Mouse (Mus musculus) embryo, embryonic 10 days (tissue): ENCODE data around the gene Nfe2.
"Not testable (repeated sequence)": the region's sequence is repeated elsewhere in the genome, so short reads cannot be mapped to it uniquely, and the experiment has no call there.

Experiments used
- DNase-seq: peaks from one replicate; pipeline ENCODE4 v3.0.0-alpha.2; 2015; ENCODE audit warnings: low spot score

Nfe2 gene

DNA sequence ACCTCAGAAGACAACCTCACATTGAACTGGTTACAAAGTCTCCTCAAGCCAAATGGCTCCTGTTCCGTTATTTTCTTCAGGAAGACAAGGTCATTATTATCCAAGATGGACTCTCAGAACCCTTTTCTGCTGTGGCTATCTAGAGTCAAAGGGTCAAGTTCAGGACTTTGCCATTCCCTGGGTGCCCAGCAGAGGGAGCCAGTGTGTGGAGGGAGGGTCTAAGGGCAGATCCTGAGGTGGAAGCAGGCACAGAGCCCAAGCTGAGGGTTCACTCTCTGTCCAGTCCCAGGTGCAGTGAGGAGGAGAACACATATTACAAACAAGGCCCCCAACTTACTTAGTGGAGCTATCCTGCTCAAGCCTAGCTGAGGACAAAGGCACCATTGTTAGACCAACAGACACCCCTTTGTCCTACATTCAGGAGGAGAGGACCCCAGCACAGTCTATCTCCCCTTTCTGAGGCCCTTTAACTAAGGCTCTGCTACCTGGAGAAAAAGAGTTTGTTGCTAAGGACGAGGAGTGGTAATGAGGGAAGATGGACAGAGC is 7.9 kb downstream of the Nfe2 start:
- DNase-seq, result peak; percentile 79

DNA sequence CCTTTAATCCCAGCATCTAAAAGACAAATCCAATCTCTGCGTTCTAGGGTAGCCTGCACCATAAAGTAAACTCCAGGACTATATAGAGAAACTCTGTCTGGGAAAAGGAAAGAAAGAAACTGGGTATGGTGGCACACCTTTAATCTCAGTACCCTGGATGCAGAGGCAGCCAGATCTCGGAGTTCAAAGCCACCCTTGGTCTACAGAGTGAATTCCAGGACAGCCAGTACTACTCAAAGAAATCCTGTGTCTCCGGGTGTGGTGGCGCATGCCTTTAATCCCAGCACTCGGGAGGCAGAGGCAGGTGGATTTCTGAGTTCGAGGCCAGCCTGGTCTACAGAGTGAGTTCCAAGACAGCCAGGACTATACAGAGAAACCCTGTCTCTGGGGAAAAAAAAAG is 8.7 kb downstream of the Nfe2 start:
- DNase-seq, result not testable (repeated sequence)

DNA sequence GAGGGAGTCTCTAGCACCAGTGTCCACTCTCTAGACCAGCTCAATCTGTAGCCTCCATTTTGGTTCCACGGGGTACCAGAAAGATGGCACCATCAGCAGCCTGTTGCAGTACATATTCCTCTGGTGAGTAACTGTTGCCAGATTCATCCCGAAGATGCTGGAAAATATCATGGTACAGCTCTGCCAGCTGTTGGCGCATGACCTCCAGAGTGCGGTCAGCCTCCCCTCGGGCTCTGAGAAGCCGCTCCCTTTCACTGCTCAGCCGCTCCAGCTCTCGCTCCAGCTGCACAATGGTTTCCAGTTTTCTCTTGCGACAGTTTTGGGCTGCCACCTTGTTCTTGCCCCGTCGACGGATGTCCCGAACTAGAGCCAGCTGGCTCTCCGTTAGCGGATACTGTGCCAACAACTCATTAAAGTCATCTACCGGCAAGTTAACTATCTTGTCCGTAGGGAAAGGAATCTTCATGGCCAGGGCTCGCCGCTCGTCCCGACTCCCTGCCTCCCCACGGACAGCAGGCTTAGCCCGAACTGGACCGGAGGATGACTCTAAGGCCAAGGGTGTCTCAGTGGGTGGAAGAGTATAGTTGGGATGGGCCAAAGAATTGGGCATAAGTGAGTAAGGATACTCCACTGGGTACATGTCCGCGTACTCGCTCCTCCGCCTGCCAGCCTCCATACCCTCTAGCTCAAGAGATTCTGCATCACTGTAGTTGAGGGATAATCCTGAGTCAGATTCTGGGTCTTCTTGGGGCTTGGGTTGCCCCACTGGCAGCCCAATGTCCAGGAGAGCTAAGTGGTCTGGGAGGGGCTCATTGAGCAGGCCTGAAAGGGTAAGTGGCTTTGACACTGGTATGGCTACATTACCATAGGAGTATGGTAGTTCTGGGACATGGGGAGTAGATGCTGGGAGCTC is 9.5 kb downstream of the Nfe2 start:
- DNase-seq, result peak; percentile 37

DNA sequence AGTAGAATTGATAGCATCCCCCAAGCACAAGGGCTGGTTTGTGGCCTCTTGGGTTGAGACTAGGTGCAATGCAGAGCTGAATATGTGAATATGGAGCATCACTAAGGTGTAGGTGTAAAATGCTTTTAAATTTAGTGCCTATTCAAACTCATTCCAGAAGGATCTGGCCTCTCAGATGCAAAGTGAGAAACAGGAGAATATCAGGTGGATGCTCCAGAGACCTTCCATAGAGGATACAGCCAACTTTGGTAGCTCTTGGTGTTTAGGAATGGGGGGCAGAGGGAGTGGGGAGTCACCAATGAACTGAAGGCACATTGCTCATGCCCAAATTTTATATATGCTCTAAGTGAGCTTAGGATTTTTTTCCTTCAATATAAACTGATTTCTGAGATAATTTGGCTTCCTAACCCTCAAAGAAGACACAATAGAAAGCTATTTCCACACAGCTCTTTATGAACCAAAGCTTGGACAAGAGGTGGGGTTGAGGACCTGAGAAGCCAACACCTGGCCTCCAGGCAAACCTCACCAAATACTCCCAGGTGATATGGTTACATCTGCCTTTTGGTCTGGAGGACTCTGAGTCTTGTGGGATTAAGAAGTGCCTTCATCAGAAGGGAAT is 10.3 kb downstream of the Nfe2 start:
- DNase-seq, result no peak

DNA sequence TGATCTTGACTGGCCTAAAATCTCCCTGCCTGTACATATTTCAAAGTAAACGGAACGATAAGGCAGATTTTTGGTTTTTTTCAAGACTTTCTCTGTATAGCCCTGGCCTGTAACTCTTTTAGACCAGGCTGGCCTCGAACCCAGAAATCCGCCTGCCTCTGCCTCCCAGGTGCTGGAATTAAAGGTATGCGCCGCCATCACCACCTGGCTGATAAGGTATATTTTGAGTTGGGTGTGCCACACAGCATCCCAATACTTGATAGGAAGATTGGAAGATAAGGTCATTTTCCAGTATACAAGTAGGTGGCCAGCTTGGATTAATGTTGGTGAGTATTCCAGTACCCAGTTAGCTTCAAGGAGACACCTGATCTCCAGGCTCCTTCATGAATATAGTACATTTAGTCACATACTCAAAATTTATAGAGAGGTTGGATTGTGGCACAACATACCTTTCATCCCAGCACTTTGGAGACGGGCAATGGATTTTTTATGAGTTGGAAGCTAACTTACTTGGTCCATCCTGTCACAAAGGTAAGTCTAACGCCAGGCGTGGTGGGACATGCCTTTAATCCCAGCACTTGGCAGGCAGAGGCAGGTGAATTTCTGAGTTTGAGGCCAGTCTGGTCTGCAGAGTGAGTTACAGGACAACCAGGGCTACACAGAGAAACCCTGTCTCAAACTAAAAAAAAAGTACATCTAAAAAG is 11.0 kb downstream of the Nfe2 start:
- DNase-seq, result no peak

DNA sequence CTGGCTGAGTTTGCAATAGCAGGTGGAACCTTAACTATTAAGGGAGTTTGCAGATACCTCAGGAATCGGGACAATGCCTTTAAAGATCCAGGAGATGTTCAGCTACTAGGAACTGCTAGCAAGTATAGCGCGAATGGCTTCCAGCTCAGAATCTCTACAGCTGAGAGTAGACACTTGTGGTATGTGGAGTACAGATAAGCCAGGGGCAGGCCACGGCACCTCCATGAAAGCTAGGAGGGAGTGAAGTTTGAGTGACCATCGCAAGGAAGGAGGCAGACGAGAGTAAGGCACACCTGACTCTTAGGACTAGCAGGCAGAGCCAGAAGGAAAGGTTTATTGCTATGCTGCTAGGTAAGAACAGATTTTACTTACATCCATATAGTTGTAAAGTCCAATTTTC is 12.6 kb downstream of the Nfe2 start:
- DNase-seq, result no peak

DNA sequence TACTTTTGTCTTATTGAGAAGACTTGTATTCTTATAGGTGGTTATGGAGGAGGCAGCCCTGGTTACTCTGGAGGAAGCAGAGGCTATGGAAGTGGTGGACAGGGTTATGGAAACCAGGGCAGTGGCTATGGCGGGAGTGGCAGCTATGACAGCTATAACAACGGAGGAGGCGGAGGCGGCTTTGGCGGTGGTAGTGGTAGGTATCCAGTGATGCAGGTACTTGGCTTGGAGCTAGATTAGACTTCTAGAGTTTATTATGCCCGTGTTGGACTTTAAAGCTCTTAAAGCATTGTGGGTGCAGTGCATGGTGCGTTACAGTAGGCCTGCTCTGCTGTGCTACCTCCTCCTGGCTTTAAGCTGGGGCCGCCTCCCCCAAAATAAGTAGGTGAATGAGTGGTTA is 15.3 kb downstream of the Nfe2 start:
- no peak for DNase-seq

DNA sequence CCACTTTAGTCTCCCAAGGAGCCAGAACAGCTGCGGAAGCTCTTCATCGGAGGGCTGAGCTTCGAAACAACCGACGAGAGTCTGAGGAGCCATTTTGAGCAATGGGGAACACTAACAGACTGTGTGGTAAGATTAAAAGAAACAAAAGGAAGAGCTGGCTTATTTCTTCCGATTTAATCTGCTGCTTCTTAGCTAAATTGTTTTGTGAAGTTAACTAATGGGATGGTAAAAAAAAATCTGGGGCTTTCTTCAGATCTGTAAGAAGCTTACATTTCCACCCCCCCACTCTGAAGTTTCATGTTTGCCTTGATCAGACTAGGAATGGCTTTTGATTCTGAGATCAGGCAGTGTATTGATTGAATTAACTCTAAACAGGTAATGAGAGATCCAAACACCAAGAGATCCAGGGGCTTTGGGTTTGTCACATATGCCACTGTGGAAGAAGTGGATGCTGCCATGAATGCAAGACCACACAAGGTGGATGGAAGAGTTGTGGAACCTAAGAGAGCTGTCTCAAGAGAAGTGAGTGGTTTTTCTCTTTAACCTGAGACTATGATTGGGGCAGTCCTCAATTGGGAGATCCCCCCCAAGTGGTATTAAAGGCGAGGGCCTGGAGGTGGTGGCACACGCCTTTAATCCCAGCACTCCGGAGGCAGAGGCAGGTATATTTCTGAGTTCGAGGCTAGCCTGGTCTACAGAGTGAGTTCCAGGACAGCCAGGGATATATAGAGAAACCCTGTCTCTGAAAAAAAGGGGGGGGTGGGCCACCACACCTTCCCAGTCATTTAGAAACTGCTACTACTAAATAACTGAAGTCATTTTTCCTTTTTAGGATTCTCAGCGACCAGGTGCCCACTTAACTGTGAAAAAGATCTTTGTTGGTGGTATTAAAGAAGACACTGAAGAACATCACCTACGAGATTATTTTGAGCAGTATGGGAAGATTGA is 16.9 kb downstream of the Nfe2 start:
- DNase-seq, result not testable (repeated sequence)

DNA sequence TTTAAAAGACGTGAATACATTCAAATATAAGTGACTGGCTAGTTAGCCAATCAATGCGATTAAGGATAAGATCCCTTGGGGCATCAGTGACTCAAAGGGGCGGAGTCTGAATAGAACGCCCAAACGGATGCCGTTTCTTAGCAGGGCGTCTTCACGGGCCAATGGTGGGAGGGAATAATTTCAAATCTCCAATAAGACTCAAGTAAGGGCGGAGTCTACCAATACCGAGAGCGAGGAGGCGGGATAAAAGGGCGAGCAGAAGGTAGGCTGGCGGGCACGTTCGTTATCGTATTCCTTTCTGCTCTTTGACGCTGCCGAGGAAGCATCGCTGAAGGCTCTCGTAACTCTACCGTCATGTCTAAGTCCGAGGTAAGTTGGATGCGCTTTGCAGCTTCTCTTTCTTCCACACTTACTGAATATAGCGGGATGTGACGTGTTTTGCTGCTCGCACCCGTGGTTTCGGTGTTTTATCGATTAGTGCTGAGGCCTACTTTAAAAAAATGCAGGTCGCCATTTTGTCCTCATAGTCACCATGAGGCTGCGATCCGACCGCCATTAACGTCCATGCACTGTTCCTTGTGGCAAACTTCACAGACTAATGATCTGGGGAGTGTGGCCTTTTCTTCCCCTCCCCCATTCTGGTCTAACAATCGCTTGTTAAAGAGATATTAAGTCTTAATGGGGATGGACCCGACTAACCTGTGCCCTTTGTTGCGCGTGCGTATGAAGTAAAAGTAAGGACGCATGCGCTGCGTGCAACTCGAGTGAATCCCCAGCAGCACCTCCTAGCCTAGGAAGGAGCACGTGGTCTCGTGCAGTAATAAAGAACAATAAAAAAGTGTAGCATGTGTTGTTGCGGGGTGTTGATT is 17.8 kb downstream of the Nfe2 start, which contains the start of gene Hnrnpa1:
Hnrnpa1 (plus strand) TSS at position 273 of the 869 bp plus-strand sequence.
- peak; percentile 99 for DNase-seq

DNA sequence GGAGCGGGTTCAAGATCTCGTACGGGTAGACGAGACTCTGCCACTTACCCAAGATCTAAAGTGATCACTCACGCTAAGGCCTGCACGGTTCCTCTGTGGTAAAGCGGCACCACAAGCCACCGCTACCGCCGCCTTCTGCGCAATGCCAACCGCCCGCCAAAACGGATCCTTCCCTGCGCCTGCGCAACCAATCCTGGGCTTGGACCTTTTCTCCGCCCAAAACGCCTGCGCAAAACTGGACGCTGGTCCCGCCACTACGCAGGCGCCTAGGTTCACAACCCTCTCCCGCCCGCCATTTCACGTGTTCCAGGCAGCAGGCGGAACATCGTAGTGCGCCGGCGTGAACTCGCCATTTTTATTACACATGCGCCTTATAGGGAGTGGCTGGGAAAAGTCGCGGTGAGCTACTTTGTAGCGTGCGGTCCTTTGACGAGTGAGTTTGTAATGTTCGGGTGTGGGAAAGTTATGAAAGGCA is 18.5 kb downstream of the Nfe2 start, which contains the start of gene Cbx5:
Cbx5 (minus strand) TSS at position 132 of the 475 bp plus-strand sequence.
- DNase-seq, result peak; percentile 97

DNA sequence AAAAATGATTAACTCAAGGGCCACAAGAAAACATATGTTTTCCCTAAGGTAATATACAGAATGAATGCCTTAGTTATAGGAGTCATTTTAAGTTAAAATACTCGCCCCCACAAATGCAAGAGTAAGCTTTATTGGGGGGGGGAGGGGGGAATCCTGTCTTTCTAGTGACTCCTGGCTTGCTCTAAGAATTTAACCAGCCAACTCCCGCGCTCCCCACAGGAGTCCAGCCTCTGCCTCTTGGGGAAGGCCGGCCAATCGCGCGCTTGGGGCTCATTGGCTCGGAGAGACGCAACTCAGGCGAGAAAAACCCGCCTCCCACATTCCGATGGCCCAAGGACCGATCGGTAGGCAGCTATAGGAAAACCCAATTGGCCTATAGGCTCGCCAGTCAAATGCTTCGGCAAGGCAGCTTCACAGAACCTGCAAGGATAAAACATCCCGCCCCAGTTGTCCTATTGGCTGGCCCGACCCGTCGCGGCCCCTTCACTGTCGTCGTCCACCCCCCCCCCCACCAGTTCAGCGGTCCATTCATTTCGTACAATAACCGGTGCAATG is 19.0 kb downstream of the Nfe2 start:
- DNase-seq, result peak; percentile 97

DNA sequence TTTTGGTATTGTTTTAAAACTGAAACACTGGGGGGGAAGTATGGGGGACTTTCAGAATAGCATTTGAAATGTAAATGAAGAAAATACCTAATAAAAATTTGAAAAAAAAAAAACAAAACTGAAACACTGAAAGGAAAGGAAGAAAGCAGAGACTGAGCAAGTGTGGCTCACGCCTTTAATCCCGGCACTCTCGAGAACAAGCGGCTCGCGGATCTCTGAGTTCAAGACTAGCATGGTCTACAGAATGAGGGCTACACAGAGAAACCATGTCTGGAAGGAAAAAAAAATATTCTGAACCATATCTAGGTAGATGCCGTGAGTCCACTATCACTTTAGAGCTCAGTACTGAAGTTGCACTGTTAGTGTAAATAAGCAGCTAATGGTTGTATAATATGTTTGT is 20.9 kb downstream of the Nfe2 start:
- no peak for DNase-seq

DNA sequence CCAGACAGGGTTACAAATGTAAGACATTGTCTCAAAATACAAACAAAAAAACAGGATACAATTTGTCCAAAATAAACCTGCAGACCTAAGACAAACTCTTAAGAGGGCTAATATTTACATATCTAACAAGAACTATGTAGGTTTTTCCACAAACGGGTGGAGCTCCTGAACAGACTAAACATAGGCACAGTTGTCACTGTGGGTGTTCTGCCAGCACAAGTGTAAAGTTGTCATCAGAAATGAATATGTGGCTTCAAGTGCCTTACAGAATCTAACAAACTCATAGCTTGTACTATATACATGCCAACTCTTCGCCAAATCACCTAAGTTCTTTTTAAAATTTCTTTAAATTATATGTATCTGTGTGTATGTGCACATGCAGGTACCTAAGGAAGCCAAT is 25.1 kb downstream of the Nfe2 start:
- DNase-seq, result no peak

DNA sequence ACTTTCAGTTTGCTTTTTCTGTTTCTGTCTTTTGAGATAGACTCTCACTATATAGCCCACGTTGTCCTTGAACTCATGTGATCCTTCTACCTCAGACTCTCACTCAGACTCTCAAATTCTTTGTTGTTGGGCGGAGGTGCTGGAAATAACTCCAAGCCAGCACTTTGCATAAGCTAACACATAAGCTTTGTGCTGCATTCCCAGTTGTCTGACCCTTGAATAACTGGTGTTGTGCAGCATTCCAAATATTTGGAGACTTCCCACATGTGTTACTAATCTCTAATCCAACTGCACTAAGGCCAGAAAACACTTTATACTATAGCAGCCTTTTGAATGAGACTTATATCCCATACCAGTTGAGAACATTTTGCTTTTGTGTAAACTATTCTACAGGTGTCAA is 29.3 kb downstream of the Nfe2 start:
- no peak for DNase-seq

DNA sequence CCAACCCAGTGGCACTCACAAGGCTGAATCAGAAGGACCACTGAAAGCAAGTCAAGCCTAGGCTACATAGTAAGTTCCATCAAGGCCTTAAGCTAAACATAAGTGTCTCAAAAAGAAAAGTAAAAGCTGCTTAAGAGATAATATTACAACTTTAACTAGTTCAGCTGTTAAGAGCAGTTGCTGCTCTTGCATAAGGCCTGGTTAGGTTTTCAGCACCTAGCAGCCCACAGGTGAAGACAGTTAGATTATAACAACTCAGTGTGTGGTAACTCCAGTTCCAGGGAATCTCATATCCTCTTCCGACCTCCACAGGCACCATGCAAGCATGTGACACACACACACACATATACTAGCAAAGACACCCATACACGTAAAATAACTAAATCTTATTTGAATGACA is 30.6 kb downstream of the Nfe2 start:
- no peak for DNase-seq

DNA sequence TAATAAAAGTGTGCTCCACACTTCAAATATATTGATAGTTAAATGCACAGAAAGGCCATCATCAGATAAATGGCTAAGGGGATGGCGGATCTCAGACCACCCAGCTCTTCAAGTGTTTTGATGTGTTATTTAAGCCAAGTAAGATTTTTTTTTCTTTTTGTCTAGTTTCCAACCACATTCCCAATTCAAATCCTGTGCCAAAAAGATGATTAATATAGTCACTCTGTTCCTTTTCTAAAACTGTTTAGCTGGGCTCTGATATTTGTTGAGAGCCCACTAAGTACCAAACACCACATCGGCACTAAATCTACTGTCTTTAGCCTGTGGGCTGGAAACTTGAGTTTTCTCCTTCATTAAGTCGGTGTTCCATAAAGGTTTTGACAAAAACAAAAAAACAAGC is 31.2 kb downstream of the Nfe2 start:
- no peak for DNase-seq

DNA sequence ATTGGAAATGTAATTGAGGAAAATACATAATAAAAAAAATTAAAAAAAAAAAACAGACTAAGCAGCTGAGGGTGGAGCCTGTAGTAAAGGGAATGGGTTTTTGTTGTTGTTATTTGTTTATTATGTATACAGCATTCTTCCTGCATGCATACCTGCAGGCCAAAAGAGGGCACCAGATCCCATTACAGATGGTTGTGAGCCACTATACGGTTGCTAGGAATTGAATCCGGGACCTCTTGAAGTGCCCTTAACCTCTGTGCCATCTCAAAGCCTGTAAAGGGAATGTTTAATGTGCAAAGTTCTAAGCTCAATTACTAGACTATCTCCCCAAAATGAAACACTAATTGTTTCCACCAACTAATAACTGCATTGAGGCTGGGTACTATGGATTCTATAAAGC is 34.0 kb downstream of the Nfe2 start:
- no peak for DNase-seq

DNA sequence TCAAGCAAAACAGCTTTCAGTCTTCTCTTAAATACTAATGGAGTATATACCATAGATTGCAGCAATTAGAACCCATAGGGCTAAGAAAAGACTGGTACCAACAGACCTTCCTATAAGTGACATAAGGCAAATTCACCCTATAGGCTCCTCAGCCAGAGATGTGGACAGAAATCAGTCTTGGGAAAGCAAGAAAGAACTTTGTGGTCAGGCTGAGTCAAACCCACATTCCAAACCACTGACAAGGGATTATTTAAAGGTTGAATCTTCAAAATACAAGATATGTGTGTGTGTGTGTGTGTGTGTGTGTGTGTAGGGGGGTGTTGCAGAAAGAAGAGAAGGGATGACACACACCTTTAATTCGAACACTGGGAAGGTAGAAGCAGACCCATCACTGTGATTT is 36.8 kb downstream of the Nfe2 start:
- DNase-seq, result no peak

DNA sequence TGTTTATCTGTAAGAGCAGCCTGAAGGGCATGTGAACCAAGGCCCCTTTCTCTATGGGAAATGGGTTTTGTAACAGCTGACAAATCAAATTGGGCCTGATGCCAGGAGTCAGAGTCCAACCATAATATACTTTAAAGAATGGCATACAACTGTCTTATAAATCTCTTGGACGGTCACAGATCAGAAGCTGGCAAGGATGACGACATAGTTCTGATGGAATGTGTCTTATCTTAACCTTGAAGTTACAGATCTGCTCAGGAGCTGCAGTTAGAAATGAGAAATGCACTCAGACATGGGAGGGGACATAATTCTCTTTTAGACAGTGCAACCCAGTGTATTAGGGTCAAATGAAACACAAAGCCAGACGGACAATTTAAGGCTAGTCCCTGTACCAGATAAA is 37.4 kb downstream of the Nfe2 start:
- no peak for DNase-seq

DNA sequence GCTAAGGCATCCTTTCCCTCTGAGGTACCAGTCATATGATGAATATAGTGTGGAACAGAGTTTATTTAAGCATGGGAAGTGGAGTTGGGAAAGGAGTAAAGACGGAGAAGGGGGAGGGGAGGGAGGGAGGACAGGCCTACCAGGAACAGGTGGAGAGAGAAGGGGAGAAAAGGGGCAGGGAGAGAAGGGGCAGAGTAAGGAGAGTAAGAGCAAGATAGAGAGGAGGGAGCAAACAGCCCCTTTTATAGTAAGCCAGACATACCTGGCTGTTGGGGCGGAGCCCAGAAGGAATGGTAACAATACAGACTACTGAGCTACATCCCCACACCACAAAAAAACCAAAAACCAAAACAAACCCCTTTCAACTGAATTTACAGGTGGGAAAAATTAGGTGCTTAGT is 42.2 kb downstream of the Nfe2 start:
- DNase-seq, result no peak
